Mouse (Mus musculus) liver, embryonic 14.5 days (tissue): Measurements from ENCODE around the gene Fancd2.

Experiments used
- CTCF ChIP-seq: IDR thresholded peaks from 2 replicates; pipeline ENCODE4 v1.5.1; 2016; ENCODE audit warnings: antibody characterized with exemption, low read depth, control low read depth
- EP300 ChIP-seq: IDR thresholded peaks from 2 replicates; pipeline ENCODE4 v1.6.1; 2016; ENCODE audit warnings: antibody characterized with exemption, low read depth

DNA sequence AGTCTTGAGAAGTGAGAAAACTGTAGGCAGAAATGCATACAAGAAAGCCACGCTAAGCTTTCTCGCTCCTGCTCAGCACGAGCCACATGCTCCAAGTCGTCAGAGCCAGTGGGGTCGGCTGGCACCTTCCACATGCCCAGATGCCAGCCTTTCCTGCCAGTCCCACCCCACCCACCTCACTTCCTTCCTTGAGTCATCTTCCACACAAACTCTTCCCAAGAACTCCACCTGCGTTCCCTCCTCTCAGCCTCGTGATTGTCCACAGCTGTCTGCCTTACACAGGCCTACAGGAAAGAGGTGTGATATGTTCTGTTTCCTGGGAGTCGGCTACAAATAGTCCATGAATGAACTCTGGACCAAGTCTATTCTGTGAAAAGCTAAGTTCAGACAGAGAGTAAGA is 8.1 kb upstream of the Fancd2 start:
- TF ChIP-seq CTCF (no peak), EP300 (no peak)
